Mouse (Mus musculus) forebrain, embryonic 14.5 days (tissue): ENCODE data around the gene Kcnb1. TPM values are rescaled to one million over a fixed set of nuclear protein-coding genes. Genes with fewer than 3 reads are reported as not detected.
A peak's percentile ranks its signal among the peaks of the same experiment; 100 is the strongest.

Experiments used
- ATAC-seq: fragments of 200-750 bp; cut with Nextera tagmentation; 2 replicates; pipeline ENCODE4 v1.8.0; 2017; ENCODE audit warnings: mild to moderate bottlenecking, moderate library complexity
- DNase-seq: peaks from one replicate; pipeline ENCODE4 v3.0.0-alpha.2; 2015; ENCODE audit warnings: low spot score
- H3K27ac ChIP-seq: fragments of 300-500 bp; sonication (generic); 2 replicates; pipeline ENCODE4 v1.5.1; 2014; ENCODE audit warnings: low read depth, mild to moderate bottlenecking, control low read depth, low read length, moderate library complexity
- H3K27me3 ChIP-seq: fragments of 300-500 bp; sonication (generic); replicated peaks from 2 replicates; pipeline ENCODE4 v1.6.1; 2014; ENCODE audit warnings: low read length, control low read depth, mixed read lengths; ENCODE audit not compliant: control insufficient read depth, insufficient read depth
- H3K36me3 ChIP-seq: fragments of 300-500 bp; sonication (generic); 2 replicates; pipeline ENCODE4 v1.6.1; 2014; ENCODE audit warnings: low read length, control low read depth; ENCODE audit not compliant: control insufficient read depth, insufficient read depth
- H3K4me1 ChIP-seq: fragments of 300-500 bp; sonication (generic); 2 replicates; pipeline ENCODE4 v1.6.1; 2014; ENCODE audit warnings: antibody characterized with exemption, low read length, control low read depth; ENCODE audit not compliant: control insufficient read depth, insufficient read depth
- H3K4me2 ChIP-seq: fragments of 300-500 bp; sonication (generic); 2 replicates; pipeline ENCODE4 v1.6.1; 2014; ENCODE audit warnings: mild to moderate bottlenecking, control low read depth, low read length
- H3K4me3 ChIP-seq: fragments of 300-500 bp; sonication (generic); 2 replicates; pipeline ENCODE4 v1.5.1; 2014; ENCODE audit warnings: low read depth, low read length, control low read depth
- H3K9ac ChIP-seq: fragments of 300-500 bp; sonication (generic); 2 replicates; pipeline ENCODE4 v1.6.1; 2014; ENCODE audit warnings: mild to moderate bottlenecking, low read length, control low read depth, moderate library complexity
- H3K9me3 ChIP-seq: fragments of 300-500 bp; sonication (generic); replicated peaks from 2 replicates; pipeline ENCODE4 v1.6.1; 2016; ENCODE audit warnings: low read length, control low read depth, mixed read lengths; ENCODE audit not compliant: control insufficient read depth
- WGBS: fragments of 180-500 bp; shearing (Covaris S2); extraction: QIAGEN DNeasy Blood & Tissue Kit; methylation state at CpG from one replicate; pipeline ENCODE4 v1.1.7; 2014; 5-methylcytosine and 5-hydroxymethylcytosine counted together
- polyA plus RNA-seq: library from polyadenylated mRNA; unstranded; fragments of >200 nt; fragmentation: Nextera tagmentation; extraction: Ambion mirVana; gene quantifications from 2 replicates; pipeline ENCODE4 v1.2.1, GENCODE M21; 2014

Kcnb1 gene
- polyA plus RNA-seq, 1 experiment from 2014 or later, result 1.6 TPM

DNA sequence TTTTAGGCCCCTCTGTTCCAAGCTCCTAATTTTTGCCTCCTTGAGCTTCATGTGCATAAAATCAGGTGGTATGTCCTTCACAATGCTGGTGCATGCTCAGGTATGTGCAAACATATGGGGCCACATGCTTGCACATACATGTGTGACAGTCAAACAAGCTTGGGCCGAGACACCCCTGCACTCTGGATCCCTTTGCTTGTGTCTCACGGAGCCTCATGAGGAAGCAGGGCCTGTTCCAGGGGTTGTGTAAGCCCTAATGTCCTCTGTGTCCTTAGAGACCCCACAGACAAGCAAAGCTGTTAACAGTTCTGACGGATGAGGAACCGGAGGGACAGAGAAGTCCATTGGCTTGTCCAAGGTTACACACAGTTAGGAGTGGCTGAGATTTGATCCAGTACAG lies 30.2 kb downstream of the Kcnb1 start:
- ATAC-seq (no peak), DNase-seq (no peak)
- Histone ChIP-seq H3K4me1 (peaks cover 16% of the 10 kb centered on the region), H3K36me3 (no peaks in the 10 kb centered on the region), H3K9ac (no peak overlapping the region), H3K9me3 (0 out of 2 replicates have a peak, but pooled peaks cover 2% of the 10 kb centered on the region), H3K27me3 (no peaks in the 10 kb centered on the region), H3K4me3 (no peak overlapping the region), H3K27ac (no peak overlapping the region), H3K4me2 (no peak overlapping the region)
- 97% methylated on average over 4 of the region's 4 CpGs for WGBS

DNA sequence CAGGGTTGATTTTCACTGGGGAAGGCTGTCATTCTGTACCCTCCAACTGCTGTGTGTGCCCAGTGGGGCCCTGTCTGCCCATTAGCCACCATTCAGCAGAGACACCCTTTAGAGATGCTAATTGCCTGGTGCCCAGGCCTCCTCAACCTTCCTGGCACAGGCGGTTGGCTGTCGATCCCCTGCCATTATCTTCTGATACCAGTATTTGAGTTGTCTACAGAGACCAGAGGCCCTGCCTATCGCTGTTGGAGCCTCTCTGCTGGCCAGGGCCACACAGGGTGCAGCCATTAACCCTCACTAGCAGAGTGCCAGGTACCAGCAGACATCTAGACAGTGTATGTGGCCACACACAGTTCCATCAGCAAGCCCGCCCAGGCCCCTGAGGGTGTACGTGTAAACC lies 31.2 kb downstream of the Kcnb1 start:
- peak; percentile 79 for DNase-seq
- no peaks in the 10 kb centered on the region for H3K36me3 ChIP-seq
- H3K4me2 ChIP-seq, result no peak overlapping the region
- 0 out of 2 replicates have a peak, but pooled peaks cover 2% of the 10 kb centered on the region for H3K9me3 ChIP-seq
- H3K4me3 ChIP-seq, result no peak overlapping the region
- peak; percentile 83 for ATAC-seq
- no peak overlapping the region for H3K27ac ChIP-seq
- no peaks in the 10 kb centered on the region for H3K27me3 ChIP-seq
- no peak overlapping the region for H3K9ac ChIP-seq
- peaks cover 16% of the 10 kb centered on the region for H3K4me1 ChIP-seq
- WGBS, result 26% methylated on average over 5 of the region's 5 CpGs

DNA sequence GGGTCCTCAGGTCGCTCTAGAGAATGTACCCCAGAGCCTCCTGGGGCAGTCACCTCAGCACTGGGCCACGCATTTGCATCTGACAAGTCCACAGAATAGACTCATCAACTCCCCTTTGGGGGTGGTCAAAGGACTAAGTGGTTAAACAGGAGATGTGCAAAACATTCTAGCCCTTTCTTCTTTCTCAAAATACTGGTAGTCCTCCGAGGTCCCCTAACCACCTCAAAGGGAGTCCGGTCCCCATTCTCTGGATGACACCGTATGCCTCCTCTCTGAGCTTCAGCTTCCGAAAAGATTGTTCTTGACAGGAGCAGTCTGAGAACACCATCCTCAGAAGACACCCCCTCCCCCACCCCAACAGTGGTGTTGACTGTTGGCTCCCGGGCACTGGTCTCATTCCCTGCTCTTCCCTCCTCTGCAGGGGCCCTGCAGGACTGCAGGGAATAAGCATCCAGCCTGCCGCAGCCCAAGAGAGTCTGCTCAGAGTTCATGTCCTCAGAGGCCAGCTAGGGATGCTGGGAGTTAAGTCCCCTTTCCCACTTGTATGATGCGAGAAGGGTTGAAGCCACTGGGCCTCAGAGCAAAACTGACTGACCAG lies 33.7 kb downstream of the Kcnb1 start:
- Histone ChIP-seq H3K4me2 (no peak overlapping the region), H3K27me3 (no peaks in the 10 kb centered on the region), H3K4me1 (peaks cover 16% of the 10 kb centered on the region), H3K4me3 (no peak overlapping the region), H3K9me3 (peaks cover 1% of the 10 kb centered on the region; the same call in 1 of the 2 replicates), H3K9ac (no peak overlapping the region), H3K36me3 (no peaks in the 10 kb centered on the region), H3K27ac (no peak overlapping the region)
- DNase-seq (no peak), ATAC-seq (no peak)
- 35% methylated on average over 9 of the region's 9 CpGs for WGBS

DNA sequence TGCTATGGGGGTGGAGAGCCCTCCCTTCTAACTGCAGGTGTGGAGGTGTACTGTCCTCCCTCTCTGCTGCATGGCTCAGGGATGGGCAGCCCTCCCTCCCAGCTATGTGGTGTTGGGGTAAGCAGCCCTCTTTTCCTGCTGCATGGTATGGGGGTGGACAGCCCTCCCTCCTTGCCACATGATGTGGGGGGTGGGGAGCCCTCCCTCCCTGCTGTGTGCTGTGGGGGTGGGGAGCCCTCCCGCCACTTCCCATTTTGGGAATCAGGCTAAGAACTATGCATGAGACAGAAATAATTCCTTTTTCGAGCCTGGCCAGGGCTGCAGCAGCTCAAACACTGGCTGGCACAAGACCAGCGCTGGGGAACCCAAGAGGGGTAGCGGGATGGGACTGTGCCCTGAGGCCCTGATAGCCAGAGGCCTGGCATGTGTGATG lies 34.4 kb downstream of the Kcnb1 start:
- no peak overlapping the region for H3K4me2 ChIP-seq
- DNase-seq (peak; percentile 37), ATAC-seq (peak; percentile 26)
- H3K9ac ChIP-seq, result peak overlapping the region; percentile 13
- H3K9me3 ChIP-seq, result no peaks in the 10 kb centered on the region; the same call in 1 of the 2 replicates
- no peak overlapping the region for H3K4me3 ChIP-seq
- WGBS, result 35% methylated on average over 4 of the region's 4 CpGs
- no peaks in the 10 kb centered on the region for H3K36me3 ChIP-seq
- no peak overlapping the region; the same call in 1 of the 2 replicates for H3K27ac ChIP-seq
- peaks cover 16% of the 10 kb centered on the region for H3K4me1 ChIP-seq
- H3K27me3 ChIP-seq, result no peaks in the 10 kb centered on the region

DNA sequence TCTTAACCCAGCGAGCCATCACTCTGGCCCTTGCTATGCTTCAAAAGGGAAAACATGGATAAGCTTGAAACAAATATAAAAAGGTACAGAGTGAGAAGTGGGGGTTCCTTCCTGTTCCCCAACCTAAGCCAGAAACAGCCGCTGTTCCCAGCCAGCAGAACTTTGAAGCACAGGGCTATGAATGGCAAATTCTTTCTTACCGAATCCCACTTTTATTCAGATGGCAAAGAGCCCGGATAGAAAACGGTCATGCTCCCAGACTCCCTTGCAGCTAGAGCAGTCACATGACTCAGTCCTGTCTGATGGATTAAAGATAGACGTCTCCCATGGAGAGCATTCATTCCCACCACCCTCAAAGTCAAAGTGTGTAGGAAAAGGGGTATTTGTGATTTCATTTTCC lies 39.1 kb downstream of the Kcnb1 start:
- DNase-seq (no peak), ATAC-seq (no peak)
- Histone ChIP-seq H3K27me3 (no peaks in the 10 kb centered on the region), H3K4me2 (no peak overlapping the region), H3K27ac (no peak overlapping the region), H3K4me1 (peaks cover 6% of the 10 kb centered on the region), H3K9me3 (no peaks in the 10 kb centered on the region; the same call in 1 of the 2 replicates), H3K9ac (no peak overlapping the region), H3K36me3 (no peaks in the 10 kb centered on the region), H3K4me3 (no peak overlapping the region)
- 88% methylated on average over 6 of the region's 6 CpGs for WGBS

DNA sequence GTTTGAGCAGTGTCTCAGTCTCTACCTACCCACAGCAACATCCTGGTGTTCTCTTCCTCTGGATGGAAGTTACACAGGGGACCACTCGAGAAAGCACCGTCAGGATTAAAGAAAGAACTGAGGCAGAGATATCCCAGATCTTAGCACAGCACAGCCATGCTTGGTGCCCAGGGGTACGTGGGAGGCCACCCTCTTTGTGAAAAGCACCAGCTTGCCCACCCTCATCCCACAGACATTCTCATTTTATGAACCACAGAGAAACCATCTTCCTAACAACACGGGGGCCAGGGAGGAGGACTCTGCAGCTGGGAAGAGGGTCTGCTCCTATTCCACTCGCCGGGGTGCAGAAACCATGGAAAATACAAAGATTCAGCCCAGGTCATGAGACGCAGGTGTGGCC lies 39.8 kb downstream of the Kcnb1 start:
- Histone ChIP-seq H3K4me1 (no peaks in the 10 kb centered on the region), H3K4me3 (no peak overlapping the region), H3K27me3 (no peaks in the 10 kb centered on the region), H3K9me3 (no peaks in the 10 kb centered on the region; the same call in 1 of the 2 replicates), H3K9ac (no peak overlapping the region), H3K4me2 (no peak overlapping the region), H3K36me3 (no peaks in the 10 kb centered on the region), H3K27ac (no peak overlapping the region)
- WGBS, result 92% methylated on average over 7 of the region's 7 CpGs
- no peak for DNase-seq
- ATAC-seq, result no peak

DNA sequence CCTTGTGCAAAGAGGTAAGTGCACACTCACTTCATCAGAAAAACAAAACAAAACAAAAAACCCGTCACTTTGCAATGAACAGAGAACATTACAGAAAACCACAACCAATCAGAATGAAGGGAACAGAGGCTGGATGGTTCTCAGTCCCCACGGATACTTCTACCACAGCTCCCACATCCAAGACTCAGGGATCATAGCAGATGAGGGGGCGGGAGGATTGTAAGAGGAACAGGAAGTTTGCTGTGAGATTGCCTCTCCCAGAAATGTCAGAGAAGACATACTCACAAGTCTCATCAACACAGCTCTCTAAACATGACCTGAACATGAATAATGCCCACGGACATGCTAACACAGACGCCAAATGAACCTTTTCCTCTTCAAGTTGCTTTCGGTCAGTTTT lies 40.9 kb downstream of the Kcnb1 start:
- no peak overlapping the region for H3K4me3 ChIP-seq
- H3K4me2 ChIP-seq, result no peak overlapping the region
- H3K4me1 ChIP-seq, result peaks cover 11% of the 10 kb centered on the region
- no peak overlapping the region for H3K9ac ChIP-seq
- no peaks in the 10 kb centered on the region; the same call in 1 of the 2 replicates for H3K9me3 ChIP-seq
- DNase-seq, result no peak
- no peak overlapping the region for H3K27ac ChIP-seq
- WGBS, result 93% methylated on average over 6 of the region's 6 CpGs
- H3K27me3 ChIP-seq, result no peaks in the 10 kb centered on the region
- H3K36me3 ChIP-seq, result no peaks in the 10 kb centered on the region
- ATAC-seq, result no peak

DNA sequence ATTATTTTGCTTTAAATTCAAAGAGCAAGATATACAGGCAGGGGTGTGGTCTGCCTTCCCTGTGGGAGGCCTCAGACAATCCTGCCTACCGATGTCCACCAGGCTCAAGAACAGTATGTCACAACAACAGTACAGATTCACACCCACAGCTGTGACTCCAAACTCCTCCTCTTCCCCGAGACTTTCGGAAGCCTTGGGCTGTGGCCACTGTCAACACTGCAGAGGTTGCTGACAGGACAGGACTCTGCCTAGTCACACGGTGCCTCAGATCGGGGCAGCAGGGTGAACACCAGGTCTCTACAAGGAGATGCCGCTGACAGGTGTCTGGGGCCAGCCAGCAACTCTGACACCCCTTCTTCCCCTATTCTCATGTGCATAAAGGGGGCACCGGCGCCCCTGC lies 42.2 kb downstream of the Kcnb1 start:
- Histone ChIP-seq H3K4me3 (no peak overlapping the region), H3K4me2 (no peak overlapping the region), H3K36me3 (no peaks in the 10 kb centered on the region), H3K27ac (no peak overlapping the region), H3K9me3 (no peaks in the 10 kb centered on the region; the same call in 1 of the 2 replicates), H3K4me1 (peaks cover 13% of the 10 kb centered on the region), H3K27me3 (no peaks in the 10 kb centered on the region), H3K9ac (no peak overlapping the region)
- WGBS, result 85% methylated on average over 8 of the region's 8 CpGs
- ATAC-seq, result no peak
- DNase-seq, result no peak

DNA sequence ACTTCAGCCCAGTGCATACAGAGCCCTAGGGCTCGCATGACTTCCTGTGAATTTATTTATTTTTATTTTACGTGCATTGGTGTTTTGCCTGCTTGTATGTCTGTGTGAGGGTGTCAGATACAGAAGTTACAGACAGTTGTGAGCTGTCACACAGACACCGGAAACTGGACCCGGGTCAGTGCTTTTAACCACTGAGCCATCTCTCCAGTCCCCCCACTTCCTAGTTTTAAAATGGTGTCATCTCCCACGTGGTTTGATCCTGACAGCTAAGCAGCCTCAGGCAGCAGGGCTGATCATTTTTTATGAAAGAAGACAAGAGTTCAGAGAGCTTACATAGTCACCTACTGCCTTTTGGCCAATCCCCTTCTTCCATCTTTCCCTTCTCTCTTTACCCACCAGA lies 44.1 kb downstream of the Kcnb1 start:
- no peaks in the 10 kb centered on the region for H3K27me3 ChIP-seq
- H3K4me2 ChIP-seq, result no peak overlapping the region
- H3K9me3 ChIP-seq, result no peaks in the 10 kb centered on the region; the same call in 1 of the 2 replicates
- ATAC-seq (no peak), DNase-seq (no peak)
- H3K9ac ChIP-seq, result no peak overlapping the region
- no peak overlapping the region for H3K4me3 ChIP-seq
- H3K36me3 ChIP-seq, result no peaks in the 10 kb centered on the region
- H3K4me1 ChIP-seq, result peaks cover 13% of the 10 kb centered on the region
- H3K27ac ChIP-seq, result no peak overlapping the region
- 79% methylated on average over 5 of the region's 5 CpGs for WGBS
